Mouse (Mus musculus) testis, adult 2 months (tissue): ENCODE results near the gene Kctd17.

Source experiments
- CTCF ChIP-seq: fragments of 200-500 bp; IDR thresholded peaks from 2 replicates; pipeline ENCODE4 v1.5.1; 2012; ENCODE audit warnings: low read depth, mild to moderate bottlenecking, inconsistent platforms, low read length, moderate library complexity; ENCODE audit not compliant: control insufficient read depth, insufficient read depth, insufficient replicate concordance
- POLR2A ChIP-seq: fragments of 200-500 bp; IDR thresholded peaks from 2 replicates; pipeline ENCODE4 v1.6.1; 2012; ENCODE audit warnings: low read depth, mild to moderate bottlenecking, inconsistent platforms, low read length, moderate library complexity; ENCODE audit not compliant: control insufficient read depth

DNA sequence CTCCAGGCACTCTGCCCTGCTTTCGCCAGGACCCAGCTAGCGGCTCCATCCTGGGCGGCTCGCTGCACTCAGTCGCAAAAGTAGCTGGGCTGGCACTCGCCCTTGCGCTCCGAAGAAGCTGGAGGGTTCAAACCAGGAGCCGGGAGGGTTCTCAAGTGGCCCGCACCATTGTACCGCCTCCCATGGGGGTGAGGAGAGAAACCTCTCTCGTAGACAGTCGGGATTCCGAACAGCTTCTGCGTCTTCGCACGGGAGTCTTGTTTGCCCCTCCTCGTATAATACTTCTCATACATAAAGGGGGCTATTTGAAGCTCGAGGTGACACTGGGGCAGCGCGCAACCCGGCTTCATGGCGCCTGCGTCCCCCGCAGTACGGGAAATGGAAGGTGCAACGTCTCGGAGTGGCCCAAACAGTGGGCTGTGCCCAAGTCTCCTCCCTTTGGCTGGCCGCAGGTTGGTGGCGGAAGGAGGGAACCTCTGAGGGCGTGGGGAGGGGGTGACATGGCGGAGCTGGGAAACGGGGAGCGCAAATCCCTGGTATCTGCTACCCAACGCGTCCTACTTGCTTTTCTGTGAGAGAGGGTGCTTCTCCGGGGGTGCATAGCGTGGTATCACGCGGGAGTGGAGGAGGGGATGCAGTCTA lies 21.9 kb upstream of the Kctd17 start, which contains the start of gene Mpst:
- TF ChIP-seq CTCF = no peak
- TF ChIP-seq POLR2A = no peak; the same call in 1 of the 2 replicates
